Mouse (Mus musculus): ENCODE results near the gene Olfr819.
"Not testable (repeated sequence)": the region's sequence is repeated elsewhere in the genome, so short reads cannot be mapped to it uniquely, and the experiment has no call there.

DNA sequence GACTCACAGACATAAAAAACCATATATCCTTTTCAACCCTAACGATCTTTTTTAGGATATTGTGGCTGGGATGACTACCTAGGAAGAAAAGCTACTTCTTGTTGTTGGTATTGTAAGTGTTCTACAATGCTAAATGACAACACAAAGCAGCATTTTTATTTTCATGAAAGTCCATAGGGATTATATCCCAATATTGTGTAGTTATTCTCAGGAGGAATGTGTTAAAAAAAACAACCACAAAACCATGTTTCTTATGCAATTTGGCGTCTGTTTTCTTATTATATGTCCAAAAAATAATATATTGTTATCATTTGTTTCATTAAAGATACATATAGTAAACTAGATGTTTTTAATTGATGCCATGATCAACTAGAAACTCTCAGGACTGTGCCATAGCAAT, at the start of gene Olfr819:
- TF ChIP-seq EP300 (IDR thresholded peaks at IDR 0.05; ENCODE audit: insufficient read depth, low read depth, low read length); CTCF (IDR thresholded peaks at IDR 0.05): not testable (repeated sequence)

Data from heart, adult 2 months (tissue).